Mouse (Mus musculus): Measurements from ENCODE around the gene Ndufaf1.

DNA sequence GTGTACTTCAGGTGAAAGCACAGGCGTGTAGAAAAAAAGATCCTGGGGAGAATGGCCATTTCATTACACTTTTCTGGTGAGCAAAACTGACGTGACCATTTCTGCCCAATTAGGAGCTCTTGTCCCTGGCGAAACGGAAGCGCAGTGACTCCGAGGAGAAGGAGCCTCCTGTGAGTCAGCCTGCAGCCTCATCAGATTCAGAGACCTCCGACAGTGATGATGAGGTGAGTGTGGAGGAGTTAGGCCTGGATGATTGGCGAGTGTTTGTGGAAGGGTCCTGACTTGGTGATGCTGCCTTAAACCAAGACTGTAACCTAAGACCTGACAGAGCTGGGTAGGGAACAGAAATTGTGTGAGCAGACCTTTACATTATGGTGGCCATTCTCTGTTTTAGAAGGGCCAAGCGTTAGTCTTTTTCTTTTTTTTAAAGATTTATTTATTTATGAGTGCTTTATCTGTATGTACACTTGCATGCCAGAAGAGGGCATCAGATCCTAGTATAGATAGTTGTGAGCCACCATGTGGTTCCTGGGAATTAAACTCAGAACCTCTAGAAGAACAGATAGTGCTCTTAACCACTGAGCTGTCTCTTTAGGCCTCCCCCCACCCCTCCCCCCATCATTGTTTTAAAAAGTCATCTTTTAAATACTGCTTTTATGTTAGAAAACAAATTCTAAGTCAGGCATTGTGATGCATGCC, 29.5 kb upstream of the Ndufaf1 start:
- TF ChIP-seq POLR2A (IDR thresholded peaks at IDR 0.05; ENCODE audit: insufficient read depth, low read depth, low read length) (no peak), CTCF (IDR thresholded peaks at IDR 0.05) (peak; percentile 49), EP300 (IDR thresholded peaks at IDR 0.05; ENCODE audit: insufficient read depth, low read depth, low read length) (no peak)

Data from heart, adult 2 months (tissue).